Mouse (Mus musculus) lung, embryonic 16.5 days (tissue): ENCODE measurements around the gene Sirpa. TPM values are rescaled to one million over a fixed set of nuclear protein-coding genes. Genes with fewer than 3 reads are reported as not detected.

Experiments used
- ATAC-seq: fragments of 200-750 bp; cut with Nextera tagmentation; 2 replicates; pipeline ENCODE4 v1.8.0; 2017; ENCODE audit warnings: low read depth, mild to moderate bottlenecking, moderate library complexity
- H3K27ac ChIP-seq: fragments of 300-500 bp; sonication (generic); 2 replicates; pipeline ENCODE4 v1.5.1; 2014; ENCODE audit warnings: mild to moderate bottlenecking, control low read depth, low read length
- H3K27me3 ChIP-seq: fragments of 300-500 bp; sonication (generic); 2 replicates; pipeline ENCODE4 v1.6.1; 2014; ENCODE audit warnings: low read depth, low read length, mixed read lengths; ENCODE audit not compliant: control insufficient read depth, insufficient read depth
- H3K36me3 ChIP-seq: fragments of 300-500 bp; sonication (generic); 2 replicates; pipeline ENCODE4 v1.6.1; 2014; ENCODE audit warnings: low read length; ENCODE audit not compliant: control insufficient read depth, insufficient read depth
- H3K4me1 ChIP-seq: fragments of 300-500 bp; sonication (generic); replicated peaks from 2 replicates; pipeline ENCODE4 v1.6.1; 2014; ENCODE audit warnings: low read length, mixed read lengths; ENCODE audit not compliant: control insufficient read depth, insufficient read depth
- H3K4me2 ChIP-seq: fragments of 300-500 bp; sonication (generic); 2 replicates; pipeline ENCODE4 v1.6.1; 2014; ENCODE audit warnings: low read depth, low read length, control low read depth
- H3K4me3 ChIP-seq: fragments of 300-500 bp; sonication (generic); 2 replicates; pipeline ENCODE4 v1.5.1; 2014; ENCODE audit warnings: mild to moderate bottlenecking, low read length, control low read depth
- H3K9ac ChIP-seq: fragments of 300-500 bp; sonication (generic); 2 replicates; pipeline ENCODE4 v1.6.1; 2014; ENCODE audit warnings: low read length, control low read depth
- H3K9me3 ChIP-seq: fragments of 300-500 bp; sonication (generic); 2 replicates; pipeline ENCODE4 v1.6.1; 2016; ENCODE audit warnings: low read length; ENCODE audit not compliant: control insufficient read depth
- WGBS: fragments of 180-500 bp; shearing (Covaris S2); extraction: QIAGEN DNeasy Blood & Tissue Kit; methylation state at CpG from one replicate; pipeline ENCODE4 v1.1.7; 2014; 5-methylcytosine and 5-hydroxymethylcytosine counted together
- polyA plus RNA-seq: library from polyadenylated mRNA; unstranded; fragments of >200 nt; fragmentation: Nextera tagmentation; extraction: Ambion mirVana; gene quantifications from 2 replicates; pipeline ENCODE4 v1.2.1, GENCODE M21; 2015

Sirpa gene
- polyA plus RNA-seq, 1 experiment from 2014 or later, result 20.5 TPM

GRCm38 (mm10) chr2:129633982-129634381, 41.3 kb downstream of the Sirpa start:
- Histone ChIP-seq H3K4me1 (peaks cover 8% of the 10 kb centered on the region; the same call in 1 of the 2 replicates), H3K27ac (no peak overlapping the region)
- WGBS, result 44% methylated on average over 3 of the region's 3 CpGs

DNA sequence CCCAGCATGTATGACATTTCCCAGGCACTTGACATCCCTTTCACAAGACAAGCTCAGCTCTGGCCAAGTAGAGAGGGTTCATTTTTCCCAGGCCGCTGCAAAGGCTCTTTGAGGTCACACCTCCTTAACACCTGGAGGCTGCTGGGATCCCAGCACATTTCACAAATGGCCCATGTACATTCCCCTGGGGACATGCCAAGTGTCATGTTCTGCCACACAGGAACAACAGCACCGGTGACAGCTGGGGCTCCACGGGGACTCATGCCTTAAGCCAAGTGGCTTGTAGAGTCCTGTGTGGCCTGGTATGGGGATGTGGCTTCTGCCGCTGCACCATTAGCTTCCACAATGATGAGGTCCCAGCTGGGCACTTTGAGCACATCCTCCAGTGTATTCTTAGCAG, 60.0 kb downstream of the Sirpa start:
- 49% methylated on average over 4 of the region's 4 CpGs for WGBS

More at GRCm38 (mm10) chr2:129633982-129634381, 41.3 kb downstream of the Sirpa start:
- no peak overlapping the region for H3K4me2 ChIP-seq
- ATAC-seq, result no peak
- no peaks in the 10 kb centered on the region for H3K36me3 ChIP-seq
- H3K27me3 ChIP-seq, result no peaks in the 10 kb centered on the region
- H3K4me3 ChIP-seq, result no peak overlapping the region
- H3K9ac ChIP-seq, result no peak overlapping the region
- no peaks in the 10 kb centered on the region for H3K9me3 ChIP-seq

DNA sequence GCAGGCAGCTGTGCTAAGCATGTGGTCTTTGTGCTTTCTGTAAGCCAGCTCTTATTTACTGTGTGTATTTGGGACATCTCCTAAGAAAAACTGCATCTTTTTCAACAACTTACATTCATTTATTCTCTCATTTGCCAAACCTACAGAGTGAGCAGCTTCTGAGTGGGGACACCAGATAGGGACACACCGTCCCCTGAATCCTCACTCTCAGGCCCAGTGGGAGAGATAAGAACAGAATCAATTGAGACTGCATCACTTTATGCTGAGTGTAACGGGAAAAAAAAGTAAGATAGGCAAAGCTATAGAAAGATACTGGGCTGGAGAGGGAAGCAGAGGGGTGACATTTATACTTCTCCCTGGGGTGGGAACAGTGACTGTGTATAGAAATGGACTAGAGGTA, 61.0 kb downstream of the Sirpa start:
- no peak for ATAC-seq
- no peak overlapping the region for H3K9ac ChIP-seq
- H3K4me3 ChIP-seq, result no peak overlapping the region
- H3K9me3 ChIP-seq, result no peaks in the 10 kb centered on the region
- H3K36me3 ChIP-seq, result no peaks in the 10 kb centered on the region
- H3K27me3 ChIP-seq, result no peaks in the 10 kb centered on the region
- H3K27ac ChIP-seq, result no peak overlapping the region
- WGBS, result 75% methylated on average over 2 of the region's 2 CpGs
- H3K4me1 ChIP-seq, result no peaks in the 10 kb centered on the region
- H3K4me2 ChIP-seq, result no peak overlapping the region

More for the DNA sequence above, 60.0 kb downstream of the Sirpa start:
- Histone ChIP-seq H3K27me3 (no peaks in the 10 kb centered on the region), H3K4me3 (no peak overlapping the region), H3K4me2 (no peak overlapping the region), H3K4me1 (no peaks in the 10 kb centered on the region), H3K9ac (no peak overlapping the region), H3K27ac (no peak overlapping the region), H3K36me3 (no peaks in the 10 kb centered on the region), H3K9me3 (no peaks in the 10 kb centered on the region)
- no peak for ATAC-seq

GRCm38 (mm10) chr2:129654233-129654950, 61.8 kb downstream of the Sirpa start:
- no peaks in the 10 kb centered on the region for H3K4me1 ChIP-seq
- H3K4me2 ChIP-seq, result no peak overlapping the region
- no peaks in the 10 kb centered on the region for H3K9me3 ChIP-seq
- no peak overlapping the region for H3K4me3 ChIP-seq
- ATAC-seq, result no peak
- H3K27me3 ChIP-seq, result no peaks in the 10 kb centered on the region
- H3K36me3 ChIP-seq, result no peaks in the 10 kb centered on the region
- 86% methylated on average over 4 of the region's 4 CpGs for WGBS
- H3K9ac ChIP-seq, result no peak overlapping the region
- H3K27ac ChIP-seq, result no peak overlapping the region

GRCm38 (mm10) chr2:129655033-129655432, 62.4 kb downstream of the Sirpa start:
- Histone ChIP-seq H3K4me1 (no peaks in the 10 kb centered on the region), H3K4me3 (no peak overlapping the region), H3K9me3 (no peaks in the 10 kb centered on the region), H3K4me2 (no peak overlapping the region), H3K36me3 (no peaks in the 10 kb centered on the region), H3K9ac (no peak overlapping the region), H3K27ac (no peak overlapping the region), H3K27me3 (no peaks in the 10 kb centered on the region)
- WGBS, result 89% methylated on average over 4 of the region's 4 CpGs
- no peak for ATAC-seq

- WGBS, result 78% methylated on average over 4 of the region's 4 CpGs
These were observed 66.2 kb downstream of the Sirpa start for GRCm38 (mm10) chr2:129658796-129659195.

GRCm38 (mm10) chr2:129660020-129660419, 67.4 kb downstream of the Sirpa start:
- WGBS, result 57% methylated on average over 6 of the region's 6 CpGs
- H3K9ac ChIP-seq, result no peak overlapping the region
- H3K36me3 ChIP-seq, result no peaks in the 10 kb centered on the region
- H3K4me2 ChIP-seq, result no peak overlapping the region
- no peaks in the 10 kb centered on the region for H3K9me3 ChIP-seq
- H3K27ac ChIP-seq, result no peak overlapping the region
- no peaks in the 10 kb centered on the region for H3K4me1 ChIP-seq
- H3K4me3 ChIP-seq, result no peak overlapping the region
- ATAC-seq, result no peak
- no peaks in the 10 kb centered on the region for H3K27me3 ChIP-seq

More at GRCm38 (mm10) chr2:129658796-129659195, 66.2 kb downstream of the Sirpa start:
- no peaks in the 10 kb centered on the region for H3K4me1 ChIP-seq
- no peak overlapping the region for H3K27ac ChIP-seq
- no peak for ATAC-seq
- H3K4me2 ChIP-seq, result no peak overlapping the region
- H3K9me3 ChIP-seq, result no peaks in the 10 kb centered on the region
- no peak overlapping the region for H3K9ac ChIP-seq
- H3K4me3 ChIP-seq, result no peak overlapping the region
- H3K36me3 ChIP-seq, result no peaks in the 10 kb centered on the region
- no peaks in the 10 kb centered on the region for H3K27me3 ChIP-seq

DNA sequence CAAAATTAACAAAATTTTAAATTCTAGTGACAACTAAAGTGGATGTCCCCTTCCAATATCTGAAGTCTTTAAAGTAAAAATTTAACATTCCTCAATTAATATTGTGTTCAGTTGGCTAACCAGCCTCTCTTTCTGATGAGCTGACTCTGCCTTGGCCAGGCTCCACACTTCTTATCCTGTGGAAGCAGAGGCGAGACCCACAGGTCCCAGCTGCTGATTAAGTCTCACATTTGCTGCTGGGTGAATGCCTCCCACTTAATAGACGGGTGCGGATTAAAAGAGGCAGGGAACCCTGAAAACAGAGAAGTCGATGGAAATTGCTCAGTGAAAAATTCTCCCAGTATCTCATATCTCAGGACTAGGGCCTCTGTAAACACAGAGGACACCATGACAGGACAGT, 69.8 kb downstream of the Sirpa start:
- H3K36me3 ChIP-seq, result no peaks in the 10 kb centered on the region
- ATAC-seq, result no peak
- H3K27ac ChIP-seq, result no peak overlapping the region
- WGBS, result 45% methylated on average over 4 of the region's 4 CpGs
- no peak overlapping the region for H3K9ac ChIP-seq
- H3K9me3 ChIP-seq, result no peaks in the 10 kb centered on the region
- H3K27me3 ChIP-seq, result no peaks in the 10 kb centered on the region
- H3K4me3 ChIP-seq, result no peak overlapping the region
- no peaks in the 10 kb centered on the region for H3K4me1 ChIP-seq
- H3K4me2 ChIP-seq, result no peak overlapping the region

- no peaks in the 10 kb centered on the region for H3K4me1 ChIP-seq
- H3K9ac ChIP-seq, result no peak overlapping the region
- H3K27ac ChIP-seq, result no peak overlapping the region
- H3K27me3 ChIP-seq, result no peaks in the 10 kb centered on the region
- H3K4me3 ChIP-seq, result no peak overlapping the region
- no peak for ATAC-seq
- no peak overlapping the region for H3K4me2 ChIP-seq
- no peaks in the 10 kb centered on the region for H3K9me3 ChIP-seq
- no peaks in the 10 kb centered on the region for H3K36me3 ChIP-seq
- 59% methylated on average over 4 of the region's 4 CpGs for WGBS
These were observed 79.3 kb downstream of the Sirpa start for GRCm38 (mm10) chr2:129671911-129672310.
